Mouse (Mus musculus) ES-E14 (cell line): ENCODE data around the gene Nab2. TPM values are rescaled to one million over a fixed set of nuclear protein-coding genes. Genes with fewer than 3 reads are reported as not detected.
A peak's percentile ranks its signal among the peaks of the same experiment; 100 is the strongest.

ENCODE experiments used
- DNase-seq: peaks from one replicate; pipeline ENCODE4 v3.0.0-alpha.2; 2013; ENCODE audit warnings: low read depth, low spot score
- H3K27ac ChIP-seq: 2 replicates; pipeline ENCODE4 v1.5.1; 2012; ENCODE audit warnings: low read depth, mild to moderate bottlenecking, low read length, moderate library complexity, mixed read lengths; ENCODE audit not compliant: poor library complexity, insufficient read depth, severe bottlenecking
- H3K36me3 ChIP-seq: 2 replicates; pipeline ENCODE4 v1.6.1; 2012; ENCODE audit warnings: mild to moderate bottlenecking, low read length, moderate library complexity, mixed read lengths; ENCODE audit not compliant: control insufficient read depth, poor library complexity, insufficient read depth, severe bottlenecking
- H3K4me1 ChIP-seq, 2 experiments: fragments of 150-350 bp in 1 of 2; sonication (generic) in 1 of 2; 2 replicates each; pipeline ENCODE4 v1.6.1; 2012; ENCODE audit warnings: low read length in 2 of 2, mild to moderate bottlenecking in 1 of 2, mixed read lengths in 1 of 2; ENCODE audit not compliant: control insufficient read depth in 2 of 2, insufficient read depth in 2 of 2, poor library complexity in 1 of 2
- H3K4me3 ChIP-seq, 2 experiments: fragments of 150-350 bp in 1 of 2; sonication (generic) in 1 of 2; 2 replicates each; pipeline ENCODE4 v1.5.1; 2012; ENCODE audit warnings: low read length in 2 of 2, low read depth in 1 of 2, mild to moderate bottlenecking in 1 of 2, mixed read lengths in 1 of 2; ENCODE audit not compliant: insufficient read depth in 1 of 2, poor library complexity in 1 of 2, severe bottlenecking in 1 of 2
- H3K9ac ChIP-seq: 2 replicates; pipeline ENCODE4 v1.6.1; 2012; ENCODE audit warnings: low read depth, mild to moderate bottlenecking, low read length, mixed read lengths; ENCODE audit not compliant: poor library complexity, insufficient read depth, severe bottlenecking
- H3K9me3 ChIP-seq: fragments of 150-350 bp; sonication (generic); 2 replicates; pipeline ENCODE4 v1.6.1; 2012; ENCODE audit warnings: low read depth, mild to moderate bottlenecking, low read length; ENCODE audit not compliant: control insufficient read depth, insufficient read depth
- CHD2 ChIP-seq: IDR thresholded peaks from 2 replicates; pipeline ENCODE4 v1.6.1; 2014; ENCODE audit warnings: mild to moderate bottlenecking, low read depth, low read length, inconsistent platforms
- HCFC1 ChIP-seq: IDR thresholded peaks from 2 replicates; pipeline ENCODE4 v1.6.1; 2012; ENCODE audit warnings: low read length, inconsistent platforms, borderline replicate concordance; ENCODE audit not compliant: insufficient read depth
- MAFK ChIP-seq: IDR thresholded peaks from 2 replicates; pipeline ENCODE4 v1.6.1; 2014; ENCODE audit warnings: mild to moderate bottlenecking, low read depth, low read length, inconsistent platforms; ENCODE audit not compliant: insufficient read depth
- ZC3H11A ChIP-seq: IDR thresholded peaks from 2 replicates; pipeline ENCODE4 v1.6.1; 2012; ENCODE audit warnings: low read depth, mild to moderate bottlenecking, inconsistent platforms, low read length, borderline replicate concordance
- ZNF384 ChIP-seq: IDR thresholded peaks from 2 replicates; pipeline ENCODE4 v1.6.1; 2012; ENCODE audit warnings: low read depth, low read length, inconsistent platforms
- in situ Hi-C, 2 experiments: fragments of 600-800 bp; cut with MboI; formaldehyde crosslinking; loops; one replicate each; pipeline ENCODE4 v1.15.1; 2025; ENCODE audit warnings: low sequenced_read_pairs in 2 of 2, inconsistent platforms in 1 of 2; ENCODE audit not compliant: unreplicated experiment in 2 of 2
- total RNA-seq: library from RNA; depleted of rRNA; stranded (reverse); fragments of 300-350 nt; gene quantifications from 2 replicates; pipeline ENCODE4 v1.2.3, GENCODE M21; 2012

The Nab2 gene
- total RNA-seq, 1 experiment = 10.6 TPM

GRCm38 (mm10) chr10:127662666-127663253 lies 5.6 kb downstream of the Nab2 start:
- Histone ChIP-seq H3K27ac (no peak overlapping the region), H3K4me1 (peaks cover 0 to 32% of the 10 kb centered on the region in 2 experiments; a peak in 2 of 4 replicates), H3K4me3 (peak overlapping the region; percentile 8 to 37; a peak in 3 of 4 replicates), H3K9me3 (no peaks in the 10 kb centered on the region), H3K36me3 (peaks cover 16% of the 10 kb centered on the region), H3K9ac (no peak overlapping the region)
- TF ChIP-seq ZC3H11A (no peak), ZNF384 (no peak), MAFK (no peak), CHD2 (no peak), HCFC1 (no peak)
- in situ Hi-C loops = no loop called here
- no peak for DNase-seq

DNA sequence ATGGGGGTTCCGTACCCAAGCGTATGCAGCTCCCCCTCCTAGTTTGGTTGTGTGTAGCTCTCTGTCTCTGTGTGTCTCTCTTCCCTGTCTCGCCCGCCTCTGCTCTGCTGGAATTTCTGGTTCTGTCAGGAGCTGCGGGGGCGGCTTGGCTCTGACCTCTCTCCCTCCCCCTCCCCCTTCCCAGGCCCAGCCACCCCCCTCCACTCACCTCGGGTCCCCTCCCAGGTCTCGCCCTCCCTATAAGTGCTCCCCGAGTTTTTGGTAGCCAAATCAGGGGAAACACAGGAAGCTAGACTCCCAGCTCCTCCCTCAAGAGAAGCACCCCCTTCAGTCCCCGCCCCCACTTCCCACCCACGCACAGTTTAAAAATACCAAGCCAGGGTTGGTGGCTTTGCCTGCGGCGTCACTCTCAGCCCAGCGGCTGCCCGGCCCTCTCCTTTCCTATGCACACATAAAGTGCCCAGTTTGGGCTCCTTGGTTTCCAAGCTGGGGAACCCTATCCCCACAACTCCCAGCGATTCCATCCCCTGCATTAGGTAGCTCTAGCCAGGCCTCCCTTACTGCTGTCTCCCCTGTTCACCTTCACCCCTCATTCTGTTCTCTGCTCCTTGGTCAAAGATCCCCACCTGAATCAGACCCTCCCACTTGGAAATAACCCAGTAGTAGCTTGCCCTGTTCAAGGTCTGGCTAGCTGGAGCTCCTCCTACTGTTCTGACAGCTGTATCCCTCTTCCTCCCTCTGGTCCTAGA lies 6.3 kb downstream of the Nab2 start:
- H3K9me3 ChIP-seq = no peaks in the 10 kb centered on the region
- H3K9ac ChIP-seq = peak overlapping the region; percentile 44; the same call in 1 of the 2 replicates
- peaks cover 0 to 31% of the 10 kb centered on the region in 2 experiments; a peak in 2 of 4 replicates for H3K4me1 ChIP-seq
- no peak for DNase-seq
- in situ Hi-C loops = no loop called here
- TF ChIP-seq ZC3H11A = no peak
- TF ChIP-seq CHD2 = no peak
- no peak for TF ChIP-seq MAFK
- no peak for TF ChIP-seq HCFC1
- TF ChIP-seq ZNF384 = no peak
- no peak overlapping the region for H3K27ac ChIP-seq
- H3K4me3 ChIP-seq = peak overlapping the region; percentile 18 to 37
- H3K36me3 ChIP-seq = peaks cover 16% of the 10 kb centered on the region

DNA sequence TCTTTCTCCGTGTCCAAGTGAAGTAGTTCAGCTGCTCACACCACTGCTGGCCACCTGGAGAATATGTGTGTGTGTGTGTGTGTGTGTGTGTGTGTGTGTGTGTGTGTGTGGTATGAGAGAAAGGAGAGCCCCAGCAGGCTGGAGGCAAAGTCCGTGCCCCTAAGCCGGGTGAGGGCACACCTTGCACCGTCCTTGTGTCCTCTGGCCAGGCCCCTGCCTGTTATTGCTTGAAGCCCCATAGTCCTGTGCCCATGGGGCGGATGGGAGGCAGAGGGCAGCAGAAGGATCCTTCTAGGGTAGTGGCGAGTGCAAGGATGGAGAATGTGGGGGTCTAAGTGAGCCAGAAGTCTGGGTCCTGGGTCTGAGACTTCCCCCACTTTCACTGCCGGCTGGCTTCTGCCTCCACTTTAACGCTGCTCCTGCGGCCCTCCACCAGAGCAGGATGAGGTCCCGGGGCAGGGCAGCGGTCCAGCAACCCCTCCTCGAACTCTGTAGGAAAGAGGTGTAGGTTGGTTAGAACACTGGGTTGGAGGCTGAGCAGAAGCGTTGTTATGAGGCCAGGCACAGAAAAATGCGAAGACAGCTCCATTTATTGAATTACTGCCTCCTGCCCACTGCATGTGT lies 7.0 kb downstream of the Nab2 start:
- H3K4me3 ChIP-seq = peak overlapping the region; percentile 8 to 18; a peak in 3 of 4 replicates
- peak overlapping the region; percentile 44 for H3K9ac ChIP-seq
- no peak for DNase-seq
- H3K36me3 ChIP-seq = peaks cover 16% of the 10 kb centered on the region
- H3K9me3 ChIP-seq = no peaks in the 10 kb centered on the region
- peaks cover 0 to 35% of the 10 kb centered on the region in 2 experiments; a peak in 2 of 4 replicates for H3K4me1 ChIP-seq
- no peak overlapping the region for H3K27ac ChIP-seq
- no peak for TF ChIP-seq ZC3H11A
- TF ChIP-seq MAFK = no peak
- no peak for TF ChIP-seq CHD2
- TF ChIP-seq HCFC1 = no peak
- no peak for TF ChIP-seq ZNF384
- in situ Hi-C loops = no loop called here

DNA sequence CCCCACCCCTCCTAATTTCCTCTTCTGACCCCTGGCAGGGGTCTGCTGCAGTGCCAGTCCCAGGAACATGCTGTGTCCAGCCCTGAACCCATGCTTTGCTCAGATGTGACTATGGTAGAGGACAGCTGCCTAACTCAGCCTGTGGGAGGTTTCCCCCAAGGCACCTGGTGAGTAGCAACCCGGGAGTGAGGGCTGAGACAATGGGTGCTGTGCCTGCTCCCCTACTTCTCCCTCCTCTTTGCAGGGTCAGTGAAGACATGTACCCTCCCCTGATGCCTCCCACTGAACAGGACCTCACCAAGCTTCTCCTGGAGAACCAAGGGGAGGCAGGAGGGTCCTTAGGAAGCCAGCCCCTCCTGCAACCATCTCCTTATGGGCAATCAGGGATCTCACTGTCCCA lies 8.8 kb downstream of the Nab2 start:
- Histone ChIP-seq H3K27ac (no peak overlapping the region; the same call in 1 of the 2 replicates), H3K36me3 (peaks cover 11% of the 10 kb centered on the region)
- TF ChIP-seq HCFC1 = no peak
- TF ChIP-seq CHD2 = no peak
- no peak for TF ChIP-seq ZNF384
- TF ChIP-seq ZC3H11A = no peak
- no peak for TF ChIP-seq MAFK

More for the DNA sequence above, 8.8 kb downstream of the Nab2 start:
- DNase-seq = no peak
- Histone ChIP-seq H3K9me3 (no peaks in the 10 kb centered on the region), H3K9ac (no peak overlapping the region), H3K4me3 (no peak overlapping the region), H3K4me1 (peaks cover 0 to 34% of the 10 kb centered on the region in 2 experiments; a peak in 2 of 4 replicates)
- in situ Hi-C loops = no loop called here
